Mouse (Mus musculus) T-helper 1 cell (primary cell): ENCODE results near the gene Sds.

Experiments
- in situ Hi-C: fragments of 300-600 bp; cut with MboI, MseI; formaldehyde crosslinking; loops from one replicate; pipeline ENCODE4 v1.15.1; 2025; ENCODE audit warnings: high pct_unique_total_duplicates

Gene Sds

GRCm38 (mm10) chr5:120514031-120514677, 37.8 kb downstream of the Sds start:
- in situ Hi-C loops = no loop called here

- in situ Hi-C loops = loop anchor here (5.0 kb wide), 1 partner anchor 83 kb away; no protein-coding TSS in a partner anchor
Observed at GRCm38 (mm10) chr5:120514754-120515153, 38.4 kb downstream of the Sds start.

GRCm38 (mm10) chr5:120515451-120515850, 39.1 kb downstream of the Sds start:
- in situ Hi-C loops = loop anchor here (5.0 kb wide), 1 partner anchor 82 kb away; no protein-coding TSS in a partner anchor

GRCm38 (mm10) chr5:120516221-120516984, 40.1 kb downstream of the Sds start:
- in situ Hi-C loops = loop anchor here (5.0 kb wide), 1 partner anchor 81 kb away; no protein-coding TSS in a partner anchor

- in situ Hi-C loops = loop anchor here (5.0 kb wide), 1 partner anchor 80 kb away; no protein-coding TSS in a partner anchor
Observed at GRCm38 (mm10) chr5:120517552-120517951, 41.2 kb downstream of the Sds start.

GRCm38 (mm10) chr5:120522649-120523048, 46.3 kb downstream of the Sds start:
- in situ Hi-C loops = no loop called here

GRCm38 (mm10) chr5:120524736-120525135, 48.4 kb downstream of the Sds start:
- in situ Hi-C loops = no loop called here

GRCm38 (mm10) chr5:120525737-120526136, 49.4 kb downstream of the Sds start:
- in situ Hi-C loops = no loop called here

- in situ Hi-C loops = no loop called here
Observed at GRCm38 (mm10) chr5:120526311-120526710, 50.0 kb downstream of the Sds start.

- in situ Hi-C loops = no loop called here
Observed at GRCm38 (mm10) chr5:120527296-120527964, 51.1 kb downstream of the Sds start.

- in situ Hi-C loops = no loop called here
Observed at GRCm38 (mm10) chr5:120531631-120532030, 55.3 kb downstream of the Sds start.
